In genomic region chr5:90485597-90485996, GRCm38 (mm10) we compare ENCODE assay signal across 24 mouse cellular contexts. TPM values are rescaled to one million over a fixed set of nuclear protein-coding genes. Genes with fewer than 3 reads are reported as not detected.
DNase-seq lines count a peak whose midpoint lies in the region; ATAC-seq and TF ChIP-seq lines count a peak whose summit lies in the region.
"Had no signal": no experiment of that assay in that cellular context is flagged by ENCODE, and none has a peak within 500 bp of the region (broad histone marks: within the 10 kb centered on the region; RNA-seq: fewer than 3 reads in every experiment).

No protein-coding gene starts in this region.

- no peak overlapping the region for H3K9ac ChIP-seq in intestine, embryonic 15.5 days
- no peak overlapping the region for H3K9ac ChIP-seq in intestine, postnatal 0 days (ENCODE audit: low read depth, low read length)
- no peak overlapping the region for H3K9ac ChIP-seq in intestine, embryonic 16.5 days (ENCODE audit: low read depth, low read length)
- no peak overlapping the region for H3K9ac ChIP-seq in liver, embryonic 14.5 days (replicated peaks)
- H3K9ac ChIP-seq: embryonic facial prominence, embryonic 13.5 days; forebrain, embryonic 12.5 days; hindbrain, embryonic 13.5 days had no signal

- 60% methylated on average over 7 of the region's 7 CpGs for WGBS in intestine, embryonic 15.5 days
- 46% methylated on average over 7 of the region's 7 CpGs for WGBS in intestine, postnatal 0 days
- 55% methylated on average over 7 of the region's 7 CpGs for WGBS in intestine, embryonic 16.5 days
- 57% methylated on average over 7 of the region's 7 CpGs for WGBS in liver, embryonic 14.5 days (ENCODE audit: insufficient replicate concordance)

- no peaks in the 10 kb centered on the region for H3K4me1 ChIP-seq in intestine, embryonic 15.5 days (replicated peaks)
- 0 out of 2 replicates have a peak, but pooled peaks cover 3% of the 10 kb centered on the region for H3K4me1 ChIP-seq in intestine, postnatal 0 days (replicated peaks; ENCODE audit: control insufficient read depth, insufficient read depth, low read length)
- H3K4me1 ChIP-seq in intestine, embryonic 16.5 days (ENCODE audit: control insufficient read depth, insufficient read depth, low read length), result no peaks in the 10 kb centered on the region
- H3K4me1 ChIP-seq in liver, embryonic 14.5 days (replicated peaks; ENCODE audit: control insufficient read depth in 2 of 2, insufficient read depth in 2 of 2, low read length in 1 of 2), result peaks cover 0 to 7% of the 10 kb centered on the region in 2 experiments; a peak in 2 of 4 replicates
- H3K4me1 ChIP-seq: embryonic facial prominence, embryonic 13.5 days; forebrain, embryonic 12.5 days; heart, embryonic 10.5 days; hindbrain, embryonic 13.5 days had no signal

- ATAC-seq in intestine, embryonic 15.5 days, result peak; percentile 78
- no peak for ATAC-seq in intestine, postnatal 0 days
- peak; percentile 63; the same call in 1 of the 2 replicates for ATAC-seq in intestine, embryonic 16.5 days
- ATAC-seq in liver, embryonic 14.5 days (ENCODE audit: insufficient read depth), result peak; percentile 34; the same call in 1 of the 2 replicates
- ATAC-seq: CD4-positive, CD25-positive, alpha-beta regulatory T cell, adult 4 months; forebrain, embryonic 16.5 days had no signal

- no peak for TF ChIP-seq EP300 in liver, embryonic 14.5 days (IDR thresholded peaks at IDR 0.05; ENCODE audit: low read depth)

- TF ChIP-seq CTCF in intestine, postnatal 0 days (IDR thresholded peaks at IDR 0.05; ENCODE audit: low read depth), result no peak
- TF ChIP-seq CTCF in liver, embryonic 14.5 days (IDR thresholded peaks at IDR 0.05; ENCODE audit: low read depth), result no peak

- H3K9me3 ChIP-seq in intestine, embryonic 15.5 days, result no peaks in the 10 kb centered on the region
- no peaks in the 10 kb centered on the region for H3K9me3 ChIP-seq in intestine, postnatal 0 days (ENCODE audit: control insufficient read depth)
- no peaks in the 10 kb centered on the region for H3K9me3 ChIP-seq in intestine, embryonic 16.5 days (ENCODE audit: control insufficient read depth, low read length)
- H3K9me3 ChIP-seq in liver, embryonic 14.5 days (ENCODE audit: control insufficient read depth, low read length), result no peaks in the 10 kb centered on the region
- H3K9me3 ChIP-seq: embryonic facial prominence, embryonic 13.5 days; forebrain, embryonic 12.5 days; G1E; heart, embryonic 10.5 days; hindbrain, embryonic 13.5 days had no signal

- no peaks in the 10 kb centered on the region for H3K36me3 ChIP-seq in intestine, embryonic 15.5 days
- no peaks in the 10 kb centered on the region for H3K36me3 ChIP-seq in intestine, postnatal 0 days (ENCODE audit: control insufficient read depth, insufficient read depth)
- no peaks in the 10 kb centered on the region for H3K36me3 ChIP-seq in intestine, embryonic 16.5 days (ENCODE audit: control insufficient read depth, insufficient read depth, low read length)
- no peaks in the 10 kb centered on the region for H3K36me3 ChIP-seq in liver, embryonic 14.5 days (replicated peaks; ENCODE audit: control insufficient read depth, insufficient read depth, low read depth)
- H3K36me3 ChIP-seq: embryonic facial prominence, embryonic 13.5 days; forebrain, embryonic 12.5 days; G1E; heart, embryonic 10.5 days; hindbrain, embryonic 13.5 days had no signal

- DNase-seq in liver, embryonic 14.5 days (ENCODE audit: low read depth in 3 of 3, low spot score in 3 of 3), result no peak
- peak; percentile 68 for DNase-seq in yolk sac, embryonic 10.5 days (ENCODE audit: low spot score)
- DNase-seq in ovary, postnatal 14 days (ENCODE audit: low spot score), result no peak
- DNase-seq in thymus, postnatal 25 days, result no peak
- DNase-seq: adrenal gland, postnatal 10 days; B cell, adult 2 months; cerebellum, adult 11-12 months; cerebellum, adult 9-11 months; cerebellum, postnatal 36 days; gastrocnemius, postnatal 10 days; heart, adult 18-20 months; heart, postnatal 10 days had no signal

- H3K27ac ChIP-seq in intestine, embryonic 15.5 days, result no peak overlapping the region
- no peak overlapping the region for H3K27ac ChIP-seq in intestine, postnatal 0 days (ENCODE audit: low read depth, low read length)
- no peak overlapping the region for H3K27ac ChIP-seq in intestine, embryonic 16.5 days (ENCODE audit: low read length)
- H3K27ac ChIP-seq in liver, embryonic 14.5 days, result no peak overlapping the region
- H3K27ac ChIP-seq: embryonic facial prominence, embryonic 13.5 days; forebrain, embryonic 12.5 days; heart, embryonic 10.5 days; hindbrain, embryonic 13.5 days had no signal

- no peak overlapping the region for H3K4me2 ChIP-seq in intestine, embryonic 15.5 days (replicated peaks)
- H3K4me2 ChIP-seq in intestine, postnatal 0 days (replicated peaks; ENCODE audit: low read depth), result no peak overlapping the region
- no peak overlapping the region for H3K4me2 ChIP-seq in intestine, embryonic 16.5 days (ENCODE audit: low read depth, low read length)
- H3K4me2 ChIP-seq in liver, embryonic 14.5 days (ENCODE audit: low read depth), result no peak overlapping the region
- H3K4me2 ChIP-seq: embryonic facial prominence, embryonic 13.5 days; forebrain, embryonic 12.5 days; hindbrain, embryonic 13.5 days had no signal

- H3K4me3 ChIP-seq in intestine, embryonic 15.5 days (replicated peaks), result no peak overlapping the region
- no peak overlapping the region for H3K4me3 ChIP-seq in intestine, postnatal 0 days (ENCODE audit: low read depth, low read length)
- no peak overlapping the region for H3K4me3 ChIP-seq in intestine, embryonic 16.5 days (ENCODE audit: low read length)
- no peak overlapping the region for H3K4me3 ChIP-seq in liver, embryonic 14.5 days (ENCODE audit: insufficient read depth in 1 of 2, low read depth in 2 of 2, low read length in 2 of 2)
- H3K4me3 ChIP-seq: embryonic facial prominence, embryonic 13.5 days; forebrain, embryonic 12.5 days; heart, embryonic 10.5 days; hindbrain, embryonic 13.5 days had no signal

- H3K27me3 ChIP-seq in intestine, embryonic 15.5 days (replicated peaks), result no peaks in the 10 kb centered on the region
- H3K27me3 ChIP-seq in intestine, postnatal 0 days (replicated peaks; ENCODE audit: control insufficient read depth, insufficient read depth, low read length), result no peaks in the 10 kb centered on the region
- H3K27me3 ChIP-seq in intestine, embryonic 16.5 days (replicated peaks; ENCODE audit: control insufficient read depth, insufficient read depth, low read length), result no peaks in the 10 kb centered on the region
- no peaks in the 10 kb centered on the region for H3K27me3 ChIP-seq in liver, embryonic 14.5 days (ENCODE audit: control insufficient read depth, insufficient read depth, low read length)
- H3K27me3 ChIP-seq: embryonic facial prominence, embryonic 13.5 days; forebrain, embryonic 12.5 days; hindbrain, embryonic 13.5 days had no signal

RNA-seq across cellular contexts. Expression of gene Afp, which starts 4.9 kb away (rescaled TPM):
- 175 and 235 TPM in 2 replicates for polyA plus RNA-seq in intestine, embryonic 15.5 days (2015; fragmentation: Nextera tagmentation; extraction: Ambion mirVana)
- 541 and 696 TPM in 2 replicates for polyA plus RNA-seq in intestine, postnatal 0 days (2015; fragmentation: Nextera tagmentation; extraction: Ambion mirVana)
- polyA plus RNA-seq in intestine, embryonic 16.5 days (2015; fragmentation: Nextera tagmentation; extraction: Ambion mirVana), result 221 and 328 TPM in 2 replicates
- polyA plus RNA-seq in liver, embryonic 14.5 days (2012; rRNA removed), result 4,562 and 11,484 TPM in 2 replicates
- polyA plus RNA-seq in liver, embryonic 14.5 days (2014; fragmentation: Nextera tagmentation; extraction: Ambion mirVana), result 8,021 and 8,530 TPM in 2 replicates
- polyA plus RNA-seq: forebrain, embryonic 12.5 days; G1E had no signal

RNA-seq across cellular contexts. Expression of gene Alb, which starts 24.9 kb away (rescaled TPM):
- polyA plus RNA-seq in intestine, embryonic 15.5 days (2015; fragmentation: Nextera tagmentation; extraction: Ambion mirVana), result 51.4 and 80.7 TPM in 2 replicates
- polyA plus RNA-seq in intestine, postnatal 0 days (2015; fragmentation: Nextera tagmentation; extraction: Ambion mirVana), result 0.99 and 1.1 TPM in 2 replicates
- 40.3 and 106 TPM in 2 replicates for polyA plus RNA-seq in intestine, embryonic 16.5 days (2015; fragmentation: Nextera tagmentation; extraction: Ambion mirVana)
- 9,059 and 10,825 TPM in 2 replicates for polyA plus RNA-seq in liver, embryonic 14.5 days (2012; rRNA removed)
- 3,181 and 3,484 TPM in 2 replicates for polyA plus RNA-seq in liver, embryonic 14.5 days (2014; fragmentation: Nextera tagmentation; extraction: Ambion mirVana)
- polyA plus RNA-seq: CD4-positive, CD25-positive, alpha-beta regulatory T cell, adult 4 months; forebrain, embryonic 12.5 days; G1E had no signal

RNA-seq across cellular contexts. Expression of gene Afm, which starts 33.1 kb away (rescaled TPM):
- 9.4 and 10.7 TPM in 2 replicates for polyA plus RNA-seq in intestine, embryonic 15.5 days (2015; fragmentation: Nextera tagmentation; extraction: Ambion mirVana)
- 8.2 and 9.4 TPM in 2 replicates for polyA plus RNA-seq in intestine, postnatal 0 days (2015; fragmentation: Nextera tagmentation; extraction: Ambion mirVana)
- polyA plus RNA-seq in intestine, embryonic 16.5 days (2015; fragmentation: Nextera tagmentation; extraction: Ambion mirVana), result 11.9 and 13.5 TPM in 2 replicates
- polyA plus RNA-seq in liver, embryonic 14.5 days (2012; rRNA removed), result 8.9 and 11.1 TPM in 2 replicates
- 16.8 and 19.0 TPM in 2 replicates for polyA plus RNA-seq in liver, embryonic 14.5 days (2014; fragmentation: Nextera tagmentation; extraction: Ambion mirVana)
- polyA plus RNA-seq: CD4-positive, CD25-positive, alpha-beta regulatory T cell, adult 4 months; embryonic facial prominence, embryonic 13.5 days; forebrain, embryonic 12.5 days; forebrain, embryonic 16.5 days; frontal cortex, adult 2 months; G1E; heart, embryonic 14.5 days; hindbrain, embryonic 13.5 days had no signal

Comparison
In these comparisons a context has a peak if more than half of its experiments do, and no peak if none do; other contexts are left out.
1. RNA of gene Alb, which starts 24.9 kb away (polyA plus RNA-seq): 3,181 to 10,825 TPM in liver, embryonic 14.5 days; 40.3 to 106 TPM in intestine, embryonic 16.5 days, 51.4 to 80.7 TPM in intestine, embryonic 15.5 days and 0.99 to 1.1 TPM in intestine, postnatal 0 days; every median in the first group is over 10 times any median in the second.